Mouse (Mus musculus) naive thymus-derived CD4-positive, alpha-beta T cell, adult 5 months (primary cell): ENCODE results near the gene Ptpn9. TPM values are rescaled to one million over a fixed set of nuclear protein-coding genes. Genes with fewer than 3 reads are reported as not detected.

Experiments
- polyA plus RNA-seq: library from polyadenylated mRNA; unstranded; fragments of 100-300 nt; shearing (Covaris generic); gene quantifications from one replicate; pipeline ENCODE4 v1.2.1, GENCODE M21; 2017

Ptpn9 gene
- polyA plus RNA-seq, result 11.8 TPM

DNA sequence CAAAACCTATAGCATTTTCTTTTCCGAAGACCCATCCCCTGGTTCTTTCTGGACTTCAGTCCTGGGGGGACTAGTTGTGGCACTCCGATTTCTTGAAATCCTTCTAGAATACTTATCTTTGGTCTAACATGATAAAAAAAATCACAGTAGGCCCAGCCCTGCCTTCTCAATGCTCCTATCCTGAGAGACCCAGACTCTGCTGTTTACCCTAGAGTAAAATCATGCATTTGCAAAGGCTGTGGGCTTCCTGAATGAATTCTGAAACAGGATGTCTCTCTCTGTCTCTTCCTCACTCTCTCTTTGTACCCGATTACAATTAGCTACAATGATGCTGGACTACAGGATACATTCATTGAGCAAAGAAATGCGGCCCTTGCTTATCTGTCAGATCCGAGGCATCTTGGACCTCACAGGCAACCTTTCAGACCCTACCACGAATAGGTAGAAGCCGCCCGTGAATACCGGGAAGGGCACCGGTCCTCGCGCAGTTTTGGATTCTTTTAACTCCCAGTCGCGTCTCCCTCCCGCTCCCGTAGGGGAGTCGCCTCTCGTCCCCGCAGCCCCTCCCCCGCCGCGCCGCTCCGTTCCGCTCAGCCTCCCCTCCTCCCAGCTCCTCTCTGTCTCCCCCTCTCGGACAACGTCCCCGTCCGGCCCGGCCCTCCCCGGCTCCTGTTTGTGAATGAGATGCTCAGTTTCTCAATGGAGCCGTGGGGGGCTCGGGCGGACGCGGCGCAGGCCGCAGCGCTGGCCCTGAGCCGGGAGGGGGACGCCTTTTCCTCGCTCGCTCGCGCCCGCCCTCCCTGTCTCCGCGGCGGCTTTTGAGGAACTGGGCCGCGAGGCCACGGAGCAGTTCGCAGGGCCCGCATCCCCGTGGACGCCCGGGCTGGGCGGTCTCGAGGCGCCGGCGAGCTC lies at the start of gene Ptpn9:
Gene Ptpn9, plus strand, starts transcription at position 638 of the 912 bp plus-strand sequence.

DNA sequence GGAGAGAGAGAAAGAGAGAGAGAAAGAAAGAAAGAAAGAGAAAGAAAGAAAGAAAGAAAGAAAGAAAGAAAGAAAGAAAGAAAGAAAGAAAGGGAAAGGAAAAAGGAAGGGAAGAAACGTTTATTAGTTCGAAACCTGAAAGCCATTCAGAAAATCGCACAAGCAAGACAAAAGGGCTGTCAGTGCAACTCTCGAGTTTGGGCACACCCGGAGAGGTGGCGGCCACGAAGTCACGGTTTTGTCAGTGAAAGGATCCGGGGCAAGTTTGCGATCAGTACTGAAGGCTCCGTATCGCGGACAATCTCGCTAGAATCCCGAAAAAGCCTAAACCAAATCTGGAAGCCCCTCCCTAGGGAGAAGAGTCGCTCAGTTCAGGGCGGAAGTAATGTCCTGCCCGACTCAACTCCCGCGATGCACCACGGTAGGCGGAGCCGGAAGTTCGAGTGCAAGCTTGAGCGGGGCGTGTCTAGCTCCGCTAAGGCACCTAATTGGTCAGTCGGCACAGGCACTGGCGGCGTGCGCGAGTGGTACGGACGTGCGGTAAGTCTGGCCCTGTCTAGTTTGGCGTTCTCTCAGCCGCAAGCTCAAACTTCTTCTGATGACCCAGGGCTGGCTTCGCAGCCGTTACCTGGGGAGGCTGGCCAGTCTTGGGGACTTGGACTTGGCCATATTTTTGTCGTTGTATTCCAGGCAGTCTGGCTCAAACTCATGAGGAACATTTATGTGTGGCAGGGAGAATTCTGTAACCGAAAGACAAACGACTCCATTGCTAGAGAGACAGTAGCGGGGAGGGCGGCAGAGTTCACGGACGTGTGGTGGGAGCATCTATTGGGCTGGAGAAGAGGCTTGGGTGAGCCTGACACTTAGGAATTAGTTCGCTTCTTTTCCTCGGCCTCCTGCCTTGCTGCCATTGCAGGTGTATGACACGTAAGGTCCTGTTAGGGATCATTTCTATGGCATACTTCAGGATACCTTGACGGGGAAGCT lies 44.0 kb upstream of the Ptpn9 start, which contains the start of gene Snupn:
Gene Snupn, plus strand, starts transcription at position 465 of the 987 bp plus-strand sequence.

DNA sequence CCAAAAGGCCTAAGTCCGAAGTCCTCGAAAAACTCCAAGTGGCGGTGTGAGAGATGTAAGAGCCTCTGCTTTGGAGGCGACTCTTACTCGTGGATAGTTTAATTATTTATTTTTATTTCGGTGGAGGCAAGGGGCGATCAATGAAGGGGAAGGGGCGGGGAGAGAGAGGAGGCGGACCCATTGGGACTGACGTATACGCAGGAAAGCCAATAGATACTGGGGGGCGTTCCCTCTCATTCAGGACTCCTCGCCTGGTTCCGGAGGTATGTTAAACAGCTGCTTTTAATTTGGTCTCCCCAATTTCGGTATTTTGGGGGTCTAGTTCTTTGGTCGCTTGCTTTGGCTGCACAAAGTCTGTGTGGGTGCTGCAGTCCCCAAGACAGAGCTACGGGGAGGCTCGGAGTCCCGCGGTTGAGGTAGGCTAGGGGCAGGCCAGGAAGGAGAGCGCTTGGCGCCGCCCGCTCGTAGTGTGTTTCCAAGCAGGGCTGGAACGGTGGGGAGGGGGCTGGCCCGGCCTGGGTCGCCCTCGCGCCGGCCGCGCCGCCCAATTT lies 77.2 kb downstream of the Ptpn9 start, which contains the start of gene Sin3a:
Gene Sin3a, plus strand, starts transcription at position 240 of the 551 bp plus-strand sequence.

Other genes starting within 250 kb of the Ptpn9 start
- not detected for gene Lingo1, start 198.5 kb upstream of the Ptpn9 start, polyA plus RNA-seq
- gene Odf3l1, start 130.2 kb upstream of the Ptpn9 start, polyA plus RNA-seq, result not detected
- gene Cspg4, start 129.9 kb upstream of the Ptpn9 start, polyA plus RNA-seq, result not detected
- 6.6 TPM for gene Snx33, start 66.6 kb upstream of the Ptpn9 start, polyA plus RNA-seq
- gene Imp3, start 57.4 kb upstream of the Ptpn9 start, polyA plus RNA-seq, result 106 TPM
- gene Snupn, start 44.0 kb upstream of the Ptpn9 start, polyA plus RNA-seq, result 16.1 TPM
- 38.9 TPM for gene Sin3a, start 77.1 kb downstream of the Ptpn9 start, polyA plus RNA-seq
- gene Man2c1, start 135.8 kb downstream of the Ptpn9 start, polyA plus RNA-seq, result 123 TPM
- 107 TPM for gene Neil1, start 153.4 kb downstream of the Ptpn9 start, polyA plus RNA-seq
- gene Commd4, start 163.4 kb downstream of the Ptpn9 start, polyA plus RNA-seq, result 202 TPM
- not detected for gene Trcg1, start 241.6 kb downstream of the Ptpn9 start, polyA plus RNA-seq